Mouse (Mus musculus) spleen, postnatal 10 days (tissue): ENCODE measurements around the gene Gcnt2.
"Not testable (repeated sequence)": the region's sequence is repeated elsewhere in the genome, so short reads cannot be mapped to it uniquely, and the experiment has no call there.

Experiments
- DNase-seq, 2 experiments: peaks; one replicate each; pipeline ENCODE4 v3.0.0; 2021 to 2022; ENCODE audit warnings: low spot score in 2 of 2

Gcnt2 gene

DNA sequence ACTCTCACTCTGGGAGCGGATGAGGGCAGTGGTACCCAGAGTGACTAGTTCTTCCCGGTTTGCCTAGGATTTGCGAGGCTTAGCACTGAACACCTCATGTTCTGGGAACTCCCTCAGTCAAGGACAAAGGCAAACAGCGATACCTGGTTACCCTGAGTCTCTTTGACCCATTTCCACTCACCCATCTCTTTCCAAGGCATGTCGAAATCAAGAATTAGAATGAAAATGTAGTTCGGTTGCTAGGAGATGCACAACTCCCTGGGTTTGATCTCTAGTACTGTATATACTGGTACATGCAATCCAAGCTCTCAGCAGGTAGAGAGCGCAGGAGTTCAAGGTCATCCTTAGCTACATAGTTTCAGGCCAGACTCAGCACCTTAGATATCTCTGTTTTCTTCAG lies 47.0 kb downstream of the Gcnt2 start:
- DNase-seq: no peak

DNA sequence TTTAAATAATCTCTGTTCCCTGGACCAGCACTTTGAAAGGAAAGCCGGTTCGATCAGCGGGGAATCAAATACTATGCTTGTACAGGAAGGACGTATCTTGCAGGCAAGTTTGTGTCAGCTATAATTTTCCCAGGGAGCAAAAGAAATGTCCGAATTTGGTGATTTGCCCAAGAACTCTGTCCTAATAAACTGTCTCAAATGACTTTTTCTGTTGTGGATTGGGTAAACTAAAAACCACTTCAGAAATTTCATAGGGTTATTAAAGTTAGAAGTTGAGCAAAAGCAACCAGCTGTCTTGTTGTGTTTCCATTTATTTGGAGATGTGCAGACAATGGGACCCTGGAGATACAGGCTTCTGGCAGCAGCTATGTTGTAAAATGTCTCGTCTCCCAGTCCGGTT lies 47.7 kb downstream of the Gcnt2 start:
- no peak for DNase-seq

DNA sequence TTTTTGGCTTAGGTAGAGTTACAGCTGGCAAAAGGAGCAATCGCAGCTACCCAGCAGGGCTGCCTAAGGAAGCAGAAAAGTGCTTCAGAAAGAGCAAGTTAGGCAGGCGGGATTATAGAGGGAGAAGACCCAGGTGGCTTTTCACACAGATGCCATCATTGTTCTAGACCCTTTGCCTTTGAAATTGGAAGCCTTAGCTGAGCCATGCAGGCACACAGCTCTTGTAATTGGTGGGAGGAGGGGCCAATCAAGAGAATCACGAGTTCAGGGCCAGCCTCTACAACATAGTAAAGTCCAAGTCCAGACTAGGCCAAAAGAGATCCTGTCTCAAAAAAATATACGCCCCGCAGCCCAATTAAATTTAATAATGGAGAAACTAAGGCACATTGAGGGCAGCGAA lies 48.5 kb downstream of the Gcnt2 start:
- DNase-seq: no peak

- no peak for DNase-seq
Measured at GRCm38 (mm10) chr13:40909060-40909459, 49.5 kb downstream of the Gcnt2 start.

DNA sequence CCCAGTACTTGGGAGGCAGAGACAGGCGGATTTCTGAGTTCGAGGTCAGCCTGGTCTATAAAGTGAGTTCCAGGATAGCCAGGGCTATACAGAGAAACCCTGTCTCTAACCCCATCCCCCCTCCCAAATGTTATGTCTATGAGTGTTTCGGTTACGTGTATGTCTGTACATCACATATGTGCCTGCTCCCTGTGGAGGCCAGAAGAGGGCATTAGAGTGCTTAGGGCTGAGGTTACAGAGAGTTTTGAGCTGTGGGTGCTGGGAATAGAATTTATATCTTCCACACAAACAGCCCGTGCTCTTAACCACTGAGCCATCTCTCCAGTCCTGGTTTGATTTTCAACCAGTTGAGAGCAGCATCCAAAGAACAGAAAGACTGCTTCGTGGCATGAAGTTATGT lies 50.5 kb downstream of the Gcnt2 start:
- DNase-seq: no peak

- DNase-seq: no peak
Measured at GRCm38 (mm10) chr13:40911951-40912350, 52.4 kb downstream of the Gcnt2 start.

- DNase-seq: no peak
Measured at GRCm38 (mm10) chr13:40913395-40914018, 54.0 kb downstream of the Gcnt2 start.

GRCm38 (mm10) chr13:40914053-40914585 lies 54.6 kb downstream of the Gcnt2 start:
- DNase-seq: no peak

GRCm38 (mm10) chr13:40916321-40917160 lies 57.0 kb downstream of the Gcnt2 start:
- no peak for DNase-seq

GRCm38 (mm10) chr13:40917161-40918091 lies 57.9 kb downstream of the Gcnt2 start:
- peak in 1 of 2 experiments; percentile 24 for DNase-seq

DNA sequence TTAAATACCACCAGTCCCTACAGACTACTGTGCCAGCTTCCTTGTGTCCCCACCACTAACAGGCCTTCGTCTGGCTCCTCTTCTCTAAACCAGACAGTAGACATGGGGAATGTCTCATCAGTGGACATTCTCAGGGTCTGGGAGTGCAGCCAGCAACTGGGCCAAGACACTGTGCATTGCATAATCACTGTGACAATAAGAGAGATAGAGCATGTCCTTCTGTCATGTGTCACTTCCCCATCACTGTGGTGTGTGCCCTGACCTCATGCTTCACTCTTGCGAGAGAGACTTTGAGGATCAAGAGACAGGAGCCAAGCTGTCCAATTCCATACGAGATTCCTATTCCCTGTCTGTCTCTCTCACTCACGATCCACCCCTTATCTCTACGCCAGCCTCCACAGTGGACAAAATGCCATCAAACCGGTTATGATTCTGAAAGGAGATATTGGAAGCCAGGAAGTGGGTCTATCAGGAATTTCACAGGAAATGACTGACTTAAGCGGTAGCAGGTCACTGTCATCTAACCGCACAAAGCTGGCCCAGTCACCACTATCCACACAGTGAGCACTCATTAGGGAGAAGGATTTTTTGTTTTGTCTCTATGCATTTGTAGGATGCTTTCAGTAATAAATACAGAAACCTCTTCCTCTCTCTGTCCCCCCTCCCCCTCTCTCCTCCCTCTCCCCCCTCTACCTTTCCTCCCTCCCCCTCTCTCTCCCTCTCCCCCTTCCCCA lies 61.9 kb downstream of the Gcnt2 start:
- no peak for DNase-seq

GRCm38 (mm10) chr13:40922311-40922877 lies 62.8 kb downstream of the Gcnt2 start:
- no peak for DNase-seq

- DNase-seq: no peak
Measured at GRCm38 (mm10) chr13:40923756-40924315, 64.3 kb downstream of the Gcnt2 start.

- DNase-seq: no peak
Measured at GRCm38 (mm10) chr13:40928192-40928898, 68.8 kb downstream of the Gcnt2 start.

DNA sequence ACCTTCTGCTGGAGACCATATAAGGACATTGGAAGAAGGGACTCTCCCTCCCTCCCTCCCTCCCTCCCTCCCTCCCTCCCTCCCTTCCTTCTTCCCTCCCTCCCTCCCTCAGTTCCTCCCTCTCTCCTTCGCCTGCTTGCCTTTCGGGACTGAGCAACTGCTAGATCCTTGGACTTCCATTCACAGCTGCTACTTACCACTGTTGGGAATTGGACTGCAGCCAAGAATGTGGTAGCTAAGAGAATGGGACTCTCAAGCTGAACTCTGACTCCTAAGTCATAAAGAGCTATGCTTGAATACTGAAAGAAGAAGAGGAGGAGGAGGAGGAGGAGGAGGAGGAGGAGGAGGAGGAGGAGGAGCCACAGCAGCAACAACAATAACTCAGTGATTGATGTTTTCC lies 72.3 kb downstream of the Gcnt2 start:
- not testable (repeated sequence) for DNase-seq

GRCm38 (mm10) chr13:40932573-40932972 lies 73.0 kb downstream of the Gcnt2 start:
- no peak for DNase-seq

DNA sequence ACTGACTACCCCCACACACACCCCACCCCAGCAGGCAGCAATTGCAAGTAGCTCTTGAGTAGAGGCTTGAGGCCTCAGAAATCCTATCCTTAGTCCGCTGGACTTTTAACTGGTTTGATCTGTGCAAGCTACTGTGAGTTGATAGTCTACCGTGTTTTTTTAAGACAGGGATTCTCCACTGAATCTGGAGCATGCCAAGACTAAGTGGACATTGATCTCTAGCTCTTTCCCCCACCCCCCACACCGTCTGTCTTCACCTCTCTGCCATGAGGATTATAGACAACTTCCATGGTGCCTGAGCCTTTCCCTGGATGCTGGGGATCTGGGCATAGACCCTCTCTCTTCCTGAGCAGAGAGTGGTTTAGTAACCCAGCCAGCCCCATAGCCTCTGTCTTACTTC lies 74.8 kb downstream of the Gcnt2 start:
- DNase-seq: no peak

- no peak for DNase-seq
Measured at GRCm38 (mm10) chr13:40937586-40937985, 78.0 kb downstream of the Gcnt2 start.

DNA sequence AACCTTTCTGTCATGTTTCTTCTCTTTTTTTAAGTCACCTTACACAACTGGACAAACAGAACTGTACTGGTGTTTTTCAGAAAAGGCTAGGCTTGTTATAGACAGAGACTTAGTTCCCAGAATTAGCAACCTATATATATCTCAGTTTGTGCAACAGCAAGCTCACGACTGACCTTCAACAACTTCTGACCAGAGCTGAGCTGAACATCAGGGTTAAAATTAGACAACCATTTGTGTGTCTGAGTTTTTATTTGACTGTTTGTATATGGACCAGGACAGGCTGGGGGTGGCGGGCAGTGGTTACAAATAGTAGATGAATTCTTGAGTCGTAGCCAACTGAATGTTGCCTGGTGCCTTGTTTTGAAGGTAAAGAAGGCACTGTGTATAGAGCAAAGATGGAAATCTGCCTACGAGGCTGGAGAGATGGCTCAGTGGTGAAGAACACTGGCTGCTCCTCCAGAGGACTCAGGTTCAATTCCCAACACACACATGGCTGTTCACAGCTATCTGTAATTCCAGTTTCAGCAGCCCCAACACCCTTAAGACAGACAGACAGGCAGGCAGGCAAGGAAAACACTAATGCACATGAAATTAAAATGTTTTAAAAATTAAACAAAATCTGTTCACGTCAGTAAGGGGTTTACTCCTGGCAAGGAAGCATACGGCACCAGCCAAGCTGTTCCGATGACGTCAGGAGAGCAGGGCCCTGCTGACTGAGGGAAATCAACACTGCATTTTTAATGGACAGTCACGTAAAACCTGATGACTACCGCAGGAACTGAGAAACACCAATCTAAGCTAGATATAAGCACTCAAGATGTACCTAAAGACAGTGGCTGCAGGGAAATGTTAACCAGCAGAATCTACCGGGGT lies 79.2 kb downstream of the Gcnt2 start:
- DNase-seq: no peak
